Mouse (Mus musculus) heart, postnatal 10 days (tissue): ENCODE measurements at regions not wholly inside any gene's neighbourhood (a gene's known extent, or its start where the extent isn't known, plus 50 kb on each side); places are given as distances from the start of the nearest gene placed in this dataset.

Experiments used
- DNase-seq, 2 experiments: peaks; one replicate each; pipeline ENCODE4 v3.0.0; 2021
- intact Hi-C: fragments of 180-260 bp; cut with DNase I; formaldehyde crosslinking; loops from one replicate; pipeline ENCODE4 v1.15.1; 2025

GRCm38 (mm10) chr13:82849037-82849436 is 654.8 kb upstream of the Mef2c start:
- DNase-seq = peak; percentile 12 to 42
- intact Hi-C loops = no loop called here

- no peak for DNase-seq
Observed at GRCm38 (mm10) chr13:82869869-82870268, 634.0 kb upstream of the Mef2c start.

GRCm38 (mm10) chr13:82874091-82874490 is 629.7 kb upstream of the Mef2c start:
- intact Hi-C loops = no loop called here
- DNase-seq = no peak

More at GRCm38 (mm10) chr13:82869869-82870268, 634.0 kb upstream of the Mef2c start:
- intact Hi-C loops = no loop called here

- intact Hi-C loops = no loop called here
- no peak for DNase-seq
Observed at GRCm38 (mm10) chr13:82883368-82883767, 620.5 kb upstream of the Mef2c start.

GRCm38 (mm10) chr13:82888755-82889154 is 615.1 kb upstream of the Mef2c start:
- intact Hi-C loops = no loop called here
- no peak for DNase-seq

GRCm38 (mm10) chr13:82892731-82893130 is 611.1 kb upstream of the Mef2c start:
- DNase-seq = peak; percentile 65 to 68
- intact Hi-C loops = no loop called here

- DNase-seq = no peak
- intact Hi-C loops = no loop called here
Observed at GRCm38 (mm10) chr13:82899686-82900085, 604.1 kb upstream of the Mef2c start.

GRCm38 (mm10) chr13:82902160-82902559 is 601.7 kb upstream of the Mef2c start:
- DNase-seq = no peak
- intact Hi-C loops = no loop called here

- no peak for DNase-seq
- intact Hi-C loops = no loop called here
Observed at GRCm38 (mm10) chr13:82903637-82904036, 600.2 kb upstream of the Mef2c start.

GRCm38 (mm10) chr13:82907689-82908088 is 596.1 kb upstream of the Mef2c start:
- intact Hi-C loops = no loop called here
- DNase-seq = no peak

GRCm38 (mm10) chr13:82909151-82909550 is 594.7 kb upstream of the Mef2c start:
- intact Hi-C loops = no loop called here
- DNase-seq = no peak

GRCm38 (mm10) chr13:82912859-82913258 is 591.0 kb upstream of the Mef2c start:
- no peak for DNase-seq
- intact Hi-C loops = no loop called here

- intact Hi-C loops = no loop called here
- no peak for DNase-seq
Observed at GRCm38 (mm10) chr13:82915194-82915593, 588.6 kb upstream of the Mef2c start.

- DNase-seq = no peak
- intact Hi-C loops = no loop called here
Observed at GRCm38 (mm10) chr13:82930010-82930409, 573.8 kb upstream of the Mef2c start.

- DNase-seq = no peak
- intact Hi-C loops = no loop called here
Observed at GRCm38 (mm10) chr13:82937856-82938255, 566.0 kb upstream of the Mef2c start.

- peak; percentile 8 to 9 for DNase-seq
- intact Hi-C loops = no loop called here
Observed at GRCm38 (mm10) chr13:82942691-82943341, 561.0 kb upstream of the Mef2c start.

GRCm38 (mm10) chr13:82946931-82947330 is 556.9 kb upstream of the Mef2c start:
- intact Hi-C loops = no loop called here

GRCm38 (mm10) chr13:82949541-82949940 is 554.3 kb upstream of the Mef2c start:
- peak; percentile 13 to 27 for DNase-seq
- intact Hi-C loops = no loop called here

More at GRCm38 (mm10) chr13:82946931-82947330, 556.9 kb upstream of the Mef2c start:
- no peak for DNase-seq

- DNase-seq = no peak
- intact Hi-C loops = no loop called here
Observed at GRCm38 (mm10) chr13:82962333-82962732, 541.5 kb upstream of the Mef2c start.

GRCm38 (mm10) chr13:82971722-82972121 is 532.1 kb upstream of the Mef2c start:
- DNase-seq = no peak
- intact Hi-C loops = no loop called here

GRCm38 (mm10) chr13:82974210-82974811 is 529.5 kb upstream of the Mef2c start:
- DNase-seq = peak; percentile 8 to 13

GRCm38 (mm10) chr13:83001118-83001517 is 502.7 kb upstream of the Mef2c start:
- intact Hi-C loops = no loop called here
- DNase-seq = no peak

More at GRCm38 (mm10) chr13:82974210-82974811, 529.5 kb upstream of the Mef2c start:
- intact Hi-C loops = no loop called here
